Mouse (Mus musculus) MEL (cell line): ENCODE data around the gene Mmd. TPM values are rescaled to one million over a fixed set of nuclear protein-coding genes. Genes with fewer than 3 reads are reported as not detected.

Experiments
- DNase-seq: peaks from one replicate; pipeline ENCODE4 v3.0.0; 2011; ENCODE audit warnings: low read depth, low spot score
- H3K27ac ChIP-seq: 2 replicates; pipeline ENCODE4 v1.5.1; 2012; ENCODE audit warnings: low read depth, mild to moderate bottlenecking, control low read depth, low read length, moderate library complexity; ENCODE audit not compliant: control insufficient read depth
- H3K27me3 ChIP-seq, 2 experiments: fragments of 150-350 bp in 1 of 2; sonication (generic) in 1 of 2; 2 replicates each; pipeline ENCODE4 v1.6.1; 2012; ENCODE audit warnings: low read length in 2 of 2, mild to moderate bottlenecking in 2 of 2, improper control_type of control experiment in 1 of 2, moderate library complexity in 1 of 2; ENCODE audit not compliant: insufficient read depth in 2 of 2, control insufficient read depth in 1 of 2
- H3K36me3 ChIP-seq, 2 experiments: 2 replicates each; pipeline ENCODE4 v1.6.1; 2012 to 2014; ENCODE audit warnings: low read length in 2 of 2, improper control_type of control experiment in 1 of 2, inconsistent platforms in 1 of 2, mild to moderate bottlenecking in 1 of 2; ENCODE audit not compliant: insufficient read depth in 2 of 2, control insufficient read depth in 1 of 2
- H3K4me1 ChIP-seq, 2 experiments: fragments of 150-350 bp in 1 of 2; sonication (generic) in 1 of 2; 2 replicates each; pipeline ENCODE4 v1.6.1; 2012; ENCODE audit warnings: low read length in 2 of 2, improper control_type of control experiment in 1 of 2, mild to moderate bottlenecking in 1 of 2; ENCODE audit not compliant: insufficient read depth in 2 of 2, control insufficient read depth in 1 of 2
- H3K4me3 ChIP-seq, 2 experiments: fragments of 150-350 bp in 1 of 2; sonication (generic) in 1 of 2; 2 replicates each; pipeline ENCODE4 v1.5.1; 2012; ENCODE audit warnings: low read depth in 2 of 2, low read length in 2 of 2, mild to moderate bottlenecking in 2 of 2, moderate library complexity in 2 of 2, control low read depth in 1 of 2, improper control_type of control experiment in 1 of 2; ENCODE audit not compliant: control insufficient read depth in 1 of 2, insufficient read depth in 1 of 2
- H3K79me2 ChIP-seq: 2 replicates; pipeline ENCODE4 v1.6.1; 2012; ENCODE audit warnings: mild to moderate bottlenecking, low read length, moderate library complexity; ENCODE audit not compliant: control insufficient read depth, poor library complexity, insufficient read depth
- H3K9ac ChIP-seq: 2 replicates; pipeline ENCODE4 v1.6.1; 2012; ENCODE audit warnings: low read depth, mild to moderate bottlenecking, control low read depth, low read length, moderate library complexity; ENCODE audit not compliant: control insufficient read depth, poor library complexity, severe bottlenecking
- H3K9me3 ChIP-seq: fragments of 150-350 bp; sonication (generic); replicated peaks from 2 replicates; pipeline ENCODE4 v1.6.1; 2012; ENCODE audit warnings: mild to moderate bottlenecking, low read length, improper control_type of control experiment, moderate library complexity; ENCODE audit not compliant: insufficient read depth
- BHLHE40 ChIP-seq: IDR thresholded peaks from 2 replicates; pipeline ENCODE4 v1.6.1; 2012; ENCODE audit warnings: low read depth, mild to moderate bottlenecking, inconsistent platforms, low read length, improper control_type of control experiment, borderline replicate concordance
- CHD2 ChIP-seq: IDR thresholded peaks from 2 replicates; pipeline ENCODE4 v1.6.1; 2011; ENCODE audit warnings: low read length, improper control_type of control experiment
- E2F4 ChIP-seq: IDR thresholded peaks from 2 replicates; pipeline ENCODE4 v1.6.1; 2011; ENCODE audit warnings: low read depth, low read length, improper control_type of control experiment, borderline replicate concordance
- JUND ChIP-seq: IDR thresholded peaks from 2 replicates; pipeline ENCODE4 v1.6.1; 2011; ENCODE audit warnings: low read depth, mild to moderate bottlenecking, improper control_type of control experiment, low read length
- MAFK ChIP-seq: IDR thresholded peaks from 2 replicates; pipeline ENCODE4 v1.6.1; 2011; ENCODE audit warnings: low read depth, mild to moderate bottlenecking, low read length, improper control_type of control experiment, borderline replicate concordance
- MEF2A ChIP-seq: IDR thresholded peaks from 2 replicates; pipeline ENCODE4 v1.6.1; 2014; ENCODE audit warnings: low read depth, mild to moderate bottlenecking, inconsistent platforms, low read length, improper control_type of control experiment; ENCODE audit not compliant: poor library complexity, insufficient replicate concordance, severe bottlenecking; ENCODE audit errors: extremely low read depth
- NRF1 ChIP-seq: IDR thresholded peaks from 2 replicates; pipeline ENCODE4 v1.6.1; 2014; ENCODE audit warnings: low read depth, mild to moderate bottlenecking, inconsistent platforms, low read length, improper control_type of control experiment, moderate library complexity; ENCODE audit not compliant: poor library complexity, insufficient read depth, severe bottlenecking
- POLR2A ChIP-seq, 2 experiments: IDR thresholded peaks; 2 replicates each; pipeline ENCODE4 v1.6.1; 2011 to 2012; ENCODE audit warnings: low read length in 2 of 2, mild to moderate bottlenecking in 2 of 2, control low read depth in 1 of 2, improper control_type of control experiment in 1 of 2, low read depth in 1 of 2, moderate library complexity in 1 of 2; ENCODE audit not compliant: control insufficient read depth in 1 of 2, insufficient read depth in 1 of 2, poor library complexity in 1 of 2
- RAD21 ChIP-seq: IDR thresholded peaks from 2 replicates; pipeline ENCODE4 v1.6.1; 2011; ENCODE audit warnings: mild to moderate bottlenecking, low read depth, low read length, improper control_type of control experiment
- SIN3A ChIP-seq: IDR thresholded peaks from 2 replicates; pipeline ENCODE4 v1.6.1; 2012; ENCODE audit warnings: low read length, improper control_type of control experiment, inconsistent platforms
- SMC3 ChIP-seq: IDR thresholded peaks from 2 replicates; pipeline ENCODE4 v1.6.1; 2011; ENCODE audit warnings: low read depth, low read length, improper control_type of control experiment
- TBP ChIP-seq: IDR thresholded peaks from 2 replicates; pipeline ENCODE4 v1.8.0; 2011; ENCODE audit warnings: low read depth, low read length, improper control_type of control experiment
- TCF12 ChIP-seq: IDR thresholded peaks from 2 replicates; pipeline ENCODE4 v1.6.1; 2014; ENCODE audit warnings: low read depth, mild to moderate bottlenecking, inconsistent platforms, low read length, improper control_type of control experiment, moderate library complexity
- ZC3H11A ChIP-seq: IDR thresholded peaks from 2 replicates; pipeline ENCODE4 v1.6.1; 2012; ENCODE audit warnings: low read depth, mild to moderate bottlenecking, inconsistent platforms, low read length, improper control_type of control experiment
- ZKSCAN1 ChIP-seq: IDR thresholded peaks from 2 replicates; pipeline ENCODE4 v1.6.1; 2012; ENCODE audit warnings: low read depth, mild to moderate bottlenecking, inconsistent platforms, low read length, improper control_type of control experiment, moderate library complexity
- ZNF384 ChIP-seq: IDR thresholded peaks from 2 replicates; pipeline ENCODE4 v1.6.1; 2012; ENCODE audit warnings: low read depth, mild to moderate bottlenecking, inconsistent platforms, low read length, improper control_type of control experiment
- polyA plus RNA-seq, 2 experiments: library from polyadenylated mRNA; stranded (reverse) in 1 of 2; unstranded in 1 of 2; fragments of >175 nt in 1 of 2; fragments of >200 nt in 1 of 2; gene quantifications; 2 replicates each; pipeline versions ENCODE4 v1.2.1 to v1.2.4; 2012; ENCODE audit warnings: low replicate concordance in 2 of 2, low read depth in 1 of 2; ENCODE audit not compliant: insufficient read length in 2 of 2, insufficient read depth in 1 of 2, missing spikeins in 1 of 2
- total RNA-seq: library from RNA; depleted of rRNA; stranded (reverse); fragments of 300-350 nt; gene quantifications from 2 replicates; pipeline ENCODE4 v1.2.3, GENCODE M21; 2012

Gene Mmd
- total and polyA plus RNA-seq, 3 experiments: 7.4 to 15.5 TPM; not detected in 1

- Histone ChIP-seq H3K27me3 (no peaks in the 10 kb centered on the region), H3K9me3 (no peaks in the 10 kb centered on the region), H3K4me3 (no peak overlapping the region), H3K4me1 (peaks cover 0 to under 1% of the 10 kb centered on the region in 2 experiments; a peak in 1 of 4 replicates), H3K79me2 (no peaks in the 10 kb centered on the region), H3K27ac (no peak overlapping the region), H3K36me3 (peaks cover 1 to 5% of the 10 kb centered on the region in 2 experiments; a peak in 2 of 4 replicates), H3K9ac (no peak overlapping the region)
- TF ChIP-seq TCF12 (no peak), SIN3A (no peak), MEF2A (no peak)
- DNase-seq: no peak
These were observed 26.4 kb downstream of the Mmd start for GRCm38 (mm10) chr11:90275663-90276062.

- Histone ChIP-seq H3K27me3 (no peaks in the 10 kb centered on the region), H3K27ac (no peak overlapping the region), H3K4me3 (no peak overlapping the region), H3K9me3 (no peaks in the 10 kb centered on the region), H3K4me1 (peaks cover 0 to 3% of the 10 kb centered on the region in 2 experiments; a peak in 1 of 4 replicates), H3K9ac (no peak overlapping the region), H3K79me2 (no peaks in the 10 kb centered on the region), H3K36me3 (peaks cover 1 to 5% of the 10 kb centered on the region in 2 experiments; a peak in 2 of 4 replicates)
- no peak for TF ChIP-seq BHLHE40
- no peak for TF ChIP-seq CHD2
- no peak for TF ChIP-seq ZKSCAN1
- TF ChIP-seq RAD21: no peak
- no peak for TF ChIP-seq SMC3
- TF ChIP-seq E2F4: no peak
- TF ChIP-seq NRF1: no peak
- no peak for TF ChIP-seq TBP
- TF ChIP-seq MAFK: no peak
- no peak for TF ChIP-seq POLR2A (IDR thresholded peaks at IDR 0.05; ENCODE audit: control insufficient read depth in 1 of 2, insufficient read depth in 1 of 2, low read depth in 1 of 2, low read length in 2 of 2, poor library complexity in 1 of 2)
- TF ChIP-seq JUND: no peak
- TF ChIP-seq ZNF384: no peak
- no peak for TF ChIP-seq ZC3H11A
- no peak for DNase-seq
These were observed 26.9 kb downstream of the Mmd start for GRCm38 (mm10) chr11:90276150-90276549.
